Mouse (Mus musculus) heart, embryonic 14.5 days (tissue): ENCODE results near the gene C87414. TPM values are rescaled to one million over a fixed set of nuclear protein-coding genes. Genes with fewer than 3 reads are reported as not detected.
"Not testable (repeated sequence)": the region's sequence is repeated elsewhere in the genome, so short reads cannot be mapped to it uniquely, and the experiment has no call there.

ENCODE experiments used
- ATAC-seq: fragments of 200-750 bp; cut with Nextera tagmentation; 2 replicates; pipeline ENCODE4 v1.8.0; 2017; ENCODE audit warnings: low read depth, moderate TSS enrichment; ENCODE audit not compliant: insufficient number of reproducible peaks, insufficient read depth, low FRiP score
- H3K27ac ChIP-seq, 2 experiments: fragments of 200-500 bp in 1 of 2; fragments of 300-500 bp in 1 of 2; sonication (generic) in 1 of 2; replicated peaks in 1 of 2; 2 replicates each; pipeline ENCODE4 v1.5.1; 2012 to 2014; ENCODE audit warnings: low read depth in 2 of 2, low read length in 2 of 2, control low read depth in 1 of 2, mild to moderate bottlenecking in 1 of 2, mixed read lengths in 1 of 2; ENCODE audit not compliant: control insufficient read depth in 1 of 2, insufficient read depth in 1 of 2
- H3K27me3 ChIP-seq: fragments of 300-500 bp; sonication (generic); 2 replicates; pipeline ENCODE4 v1.6.1; 2014; ENCODE audit warnings: mild to moderate bottlenecking, low read length, control low read depth; ENCODE audit not compliant: control insufficient read depth, insufficient read depth
- H3K36me3 ChIP-seq: fragments of 300-500 bp; sonication (generic); 2 replicates; pipeline ENCODE4 v1.6.1; 2014; ENCODE audit warnings: mild to moderate bottlenecking, control low read depth, low read length, mixed read lengths; ENCODE audit not compliant: control insufficient read depth, insufficient read depth
- H3K4me1 ChIP-seq, 2 experiments: fragments of 200-500 bp in 1 of 2; fragments of 300-500 bp in 1 of 2; sonication (generic) in 1 of 2; 2 replicates each; pipeline ENCODE4 v1.6.1; 2012 to 2014; ENCODE audit warnings: low read length in 2 of 2, control low read depth in 1 of 2, mixed read lengths in 1 of 2; ENCODE audit not compliant: control insufficient read depth in 2 of 2, insufficient read depth in 2 of 2
- H3K4me2 ChIP-seq: fragments of 300-500 bp; sonication (generic); 2 replicates; pipeline ENCODE4 v1.6.1; 2014; ENCODE audit warnings: mild to moderate bottlenecking, low read length
- H3K4me3 ChIP-seq, 2 experiments: fragments of 200-500 bp in 1 of 2; fragments of 300-500 bp in 1 of 2; sonication (generic) in 1 of 2; 2 replicates each; pipeline ENCODE4 v1.5.1; 2012 to 2014; ENCODE audit warnings: low read length in 2 of 2, mild to moderate bottlenecking in 2 of 2, control low read depth in 1 of 2, low read depth in 1 of 2, moderate library complexity in 1 of 2; ENCODE audit not compliant: control insufficient read depth in 1 of 2, insufficient read depth in 1 of 2
- H3K9ac ChIP-seq: fragments of 300-500 bp; sonication (generic); 2 replicates; pipeline ENCODE4 v1.6.1; 2014; ENCODE audit warnings: mild to moderate bottlenecking, low read length
- H3K9me3 ChIP-seq: fragments of 300-500 bp; sonication (generic); 2 replicates; pipeline ENCODE4 v1.6.1; 2016; ENCODE audit warnings: low read length, control low read depth; ENCODE audit not compliant: control insufficient read depth
- WGBS: fragments of 180-500 bp; shearing (Covaris S2); extraction: QIAGEN DNeasy Blood & Tissue Kit; methylation state at CpG from one replicate; pipeline ENCODE4 v1.1.7; 2014; 5-methylcytosine and 5-hydroxymethylcytosine counted together
- polyA plus RNA-seq: library from polyadenylated mRNA; unstranded; fragments of >200 nt; fragmentation: Nextera tagmentation; extraction: Ambion mirVana; gene quantifications from 2 replicates; pipeline ENCODE4 v1.2.1, GENCODE M21; 2014

The C87414 gene
- polyA plus RNA-seq: not detected in 2 replicates

GRCm38 (mm10) chr5:93671451-93671850 lies at the start of gene C87414:
TSS of gene C87414 (minus strand) at chr5:93671551.
- not testable (repeated sequence) for H3K4me2 ChIP-seq, H3K27me3 ChIP-seq, H3K9ac ChIP-seq, H3K27ac ChIP-seq, H3K36me3 ChIP-seq, H3K9me3 ChIP-seq, ATAC-seq, H3K4me3 ChIP-seq, H3K4me1 ChIP-seq
- no CpG with 5 or more reads among the region's 3 CpGs for WGBS

GRCm38 (mm10) chr5:93684661-93685060 lies 13.3 kb upstream of the C87414 start:
- not testable (repeated sequence) for H3K27me3 ChIP-seq, H3K4me1 ChIP-seq, H3K4me3 ChIP-seq, ATAC-seq, H3K36me3 ChIP-seq, H3K4me2 ChIP-seq, H3K9ac ChIP-seq, H3K9me3 ChIP-seq, H3K27ac ChIP-seq
- WGBS: 62% methylated on average over 3 of the region's 3 CpGs

Other genes starting within 250 kb of the C87414 start
- gene Gm16427, start 131.4 kb downstream of the C87414 start, polyA plus RNA-seq: not detected in 2 replicates
- gene Gm7792, start 172.2 kb upstream of the C87414 start, polyA plus RNA-seq: not detected in 2 replicates